Mouse (Mus musculus): ENCODE measurements at regions not wholly inside any gene's neighbourhood (a gene's known extent, or its start where the extent isn't known, plus 50 kb on each side); places are given as distances from the start of the nearest gene placed in this dataset.

DNA sequence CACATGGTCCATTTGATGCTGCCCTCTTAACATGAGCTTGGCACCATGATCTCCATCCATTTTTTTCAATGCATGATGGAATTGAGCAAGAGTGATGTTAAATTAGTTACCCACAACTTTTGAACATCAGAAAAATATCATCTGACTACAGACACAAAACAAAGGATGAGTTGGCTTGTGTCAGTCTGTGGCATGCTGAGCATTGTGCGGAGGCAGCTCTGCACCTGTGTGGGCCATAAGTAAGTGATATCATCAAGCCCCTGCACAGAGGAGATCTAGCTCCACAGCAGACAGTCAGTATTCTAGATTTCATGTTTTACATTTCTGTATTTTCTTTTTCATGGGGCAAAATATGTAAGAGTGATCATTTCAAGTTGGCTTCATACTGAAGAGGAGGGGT lies 962.8 kb downstream of the Slc4a3 start:
- TF ChIP-seq CTCF (IDR thresholded peaks at IDR 0.05; ENCODE audit: extremely low read depth, insufficient read depth, low read length): no peak
- no peak for TF ChIP-seq POLR2A (IDR thresholded peaks at IDR 0.05; ENCODE audit: extremely low read depth, insufficient read depth, low read length)
